Mouse (Mus musculus): ENCODE results near the gene Aar2. TPM values are rescaled to one million over a fixed set of nuclear protein-coding genes. Genes with fewer than 3 reads are reported as not detected.

Aar2 gene
- polyA plus RNA-seq, 1 experiment from 2014 or later = 20.0 TPM

Other genes with a start within 250 kb of the Aar2 start
- gene Cnbd2, start 235.3 kb upstream of the Aar2 start, polyA plus RNA-seq (2015; fragmentation: Nextera tagmentation; extraction: Ambion mirVana) = 2.6 TPM in 2 replicates
- 56.0 and 61.0 TPM in 2 replicates for gene Scand1, start 234.9 kb upstream of the Aar2 start, polyA plus RNA-seq (2015; fragmentation: Nextera tagmentation; extraction: Ambion mirVana)
- 1.00 and 1.5 TPM in 2 replicates for gene Epb41l1, start 126.7 kb upstream of the Aar2 start, polyA plus RNA-seq (2015; fragmentation: Nextera tagmentation; extraction: Ambion mirVana)
- gene Dlgap4, start 66.1 kb downstream of the Aar2 start, polyA plus RNA-seq (2015; fragmentation: Nextera tagmentation; extraction: Ambion mirVana) = 45.4 and 52.2 TPM in 2 replicates
- gene Myl9, start 227.8 kb downstream of the Aar2 start, polyA plus RNA-seq (2015; fragmentation: Nextera tagmentation; extraction: Ambion mirVana) = 1,553 and 1,598 TPM in 2 replicates